Mouse (Mus musculus): ENCODE measurements around the gene Sae1. TPM values are rescaled to one million over a fixed set of nuclear protein-coding genes. Genes with fewer than 3 reads are reported as not detected.

Sae1 gene
- polyA plus RNA-seq, 2 experiments: 55.6 to 89.3 TPM

DNA sequence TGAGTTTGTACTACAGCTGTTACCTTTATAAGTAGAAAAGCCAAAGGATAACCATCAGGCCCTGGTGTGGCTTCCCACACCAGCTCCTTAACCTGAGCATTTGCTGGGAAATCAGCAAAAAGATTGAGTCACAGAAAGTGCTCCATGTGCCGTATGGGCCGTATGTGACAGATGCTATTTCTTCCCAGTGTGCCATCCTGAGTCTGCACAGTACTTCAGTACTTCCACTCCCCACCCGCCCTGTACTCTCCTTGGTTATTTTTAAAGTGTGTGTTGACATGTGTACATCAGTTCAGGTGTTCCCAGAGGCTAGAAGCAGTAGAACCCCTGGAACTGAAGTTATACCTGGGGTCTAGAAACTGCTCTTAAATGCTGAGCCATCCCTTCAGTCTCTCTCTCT lies 19.4 kb upstream of the Sae1 start:
- peaks cover 23% of the 10 kb centered on the region for H3K36me3 ChIP-seq (replicated peaks; ENCODE audit: control insufficient read depth, insufficient read depth, low read depth)
- no peak for ATAC-seq (ENCODE audit: insufficient read depth)
- TF ChIP-seq EP300 (IDR thresholded peaks at IDR 0.05; ENCODE audit: low read depth): no peak
- TF ChIP-seq CTCF (IDR thresholded peaks at IDR 0.05; ENCODE audit: low read depth): no peak
- no peaks in the 10 kb centered on the region for H3K27me3 ChIP-seq (ENCODE audit: control insufficient read depth, insufficient read depth, low read length)
- peak overlapping the region; percentile 98 for H3K4me2 ChIP-seq (ENCODE audit: low read depth)
- H3K4me1 ChIP-seq (replicated peaks; ENCODE audit: control insufficient read depth in 2 of 2, insufficient read depth in 2 of 2, low read length in 1 of 2): peaks cover 52 to 56% of the 10 kb centered on the region in 2 experiments
- WGBS (ENCODE audit: insufficient replicate concordance): 84% methylated on average over 3 of the region's 3 CpGs
- no peak for DNase-seq (ENCODE audit: low read depth in 3 of 3, low spot score in 3 of 3)
- H3K9ac ChIP-seq (replicated peaks): peak overlapping the region; percentile 44
- peak overlapping the region; percentile 73 for H3K27ac ChIP-seq
- no peaks in the 10 kb centered on the region for H3K9me3 ChIP-seq (ENCODE audit: control insufficient read depth, low read length)
- no peak overlapping the region for H3K4me3 ChIP-seq (ENCODE audit: insufficient read depth in 1 of 2, low read depth in 2 of 2, low read length in 2 of 2)

DNA sequence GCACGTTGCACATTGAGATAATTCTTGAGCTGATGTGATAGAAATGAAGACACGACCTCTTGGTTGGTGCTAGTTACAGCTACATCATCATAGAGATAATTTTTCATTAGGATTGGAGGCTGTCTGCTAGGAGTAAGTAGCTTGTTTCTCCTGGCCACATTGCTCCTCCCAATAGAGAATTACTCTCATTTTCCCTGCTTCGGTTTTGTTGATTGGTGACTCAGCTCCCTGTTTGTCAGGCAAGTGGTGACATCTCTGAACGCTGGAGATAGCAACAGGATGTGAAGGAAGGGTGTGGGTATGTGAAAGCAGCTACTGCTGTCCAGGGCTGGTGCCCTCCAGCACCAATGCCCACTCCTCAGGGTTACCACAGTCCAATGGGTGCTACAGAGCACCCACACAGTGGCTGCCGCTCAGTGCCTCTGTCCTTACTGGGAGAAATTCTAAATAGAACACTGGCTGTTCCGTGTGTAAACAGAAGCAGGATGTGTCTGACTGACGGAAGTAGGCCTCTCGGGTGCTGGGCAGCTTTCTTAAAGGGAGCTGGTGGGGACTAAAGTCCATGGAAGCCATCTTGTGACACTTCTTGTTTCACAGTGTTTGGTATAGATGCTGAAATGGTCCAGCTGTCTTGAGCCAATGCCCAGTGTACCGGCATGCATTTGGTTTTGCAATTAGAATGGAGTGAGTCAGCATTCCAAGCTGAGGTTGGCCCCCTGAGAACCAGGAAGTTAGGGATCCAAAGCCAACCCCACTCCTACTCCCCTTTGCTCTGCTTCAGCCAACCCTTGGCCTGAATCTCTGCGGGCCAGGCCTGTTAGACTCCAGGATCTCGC lies 18.1 kb upstream of the Sae1 start:
- Histone ChIP-seq H3K9ac (replicated peaks) (peak overlapping the region; percentile 77), H3K27ac (peak overlapping the region; percentile 97), H3K4me3 (ENCODE audit: insufficient read depth in 1 of 2, low read depth in 2 of 2, low read length in 2 of 2) (peak overlapping the region; percentile 47 to 54), H3K4me2 (ENCODE audit: low read depth) (peak overlapping the region; percentile 98), H3K27me3 (ENCODE audit: control insufficient read depth, insufficient read depth, low read length) (no peaks in the 10 kb centered on the region), H3K36me3 (replicated peaks; ENCODE audit: control insufficient read depth, insufficient read depth, low read depth) (peaks cover 17% of the 10 kb centered on the region), H3K9me3 (ENCODE audit: control insufficient read depth, low read length) (no peaks in the 10 kb centered on the region), H3K4me1 (replicated peaks; ENCODE audit: control insufficient read depth in 2 of 2, insufficient read depth in 2 of 2, low read length in 1 of 2) (peaks cover 45 to 46% of the 10 kb centered on the region in 2 experiments)
- 7% methylated on average over 11 of the region's 11 CpGs for WGBS (ENCODE audit: insufficient replicate concordance)
- peak; percentile 71 for ATAC-seq (ENCODE audit: insufficient read depth)
- TF ChIP-seq CTCF (IDR thresholded peaks at IDR 0.05; ENCODE audit: low read depth) (no peak), EP300 (IDR thresholded peaks at IDR 0.05; ENCODE audit: low read depth) (peak; percentile 68)
- DNase-seq (ENCODE audit: low read depth in 3 of 3, low spot score in 3 of 3): peak; percentile 81 to 89 (median 82)

DNA sequence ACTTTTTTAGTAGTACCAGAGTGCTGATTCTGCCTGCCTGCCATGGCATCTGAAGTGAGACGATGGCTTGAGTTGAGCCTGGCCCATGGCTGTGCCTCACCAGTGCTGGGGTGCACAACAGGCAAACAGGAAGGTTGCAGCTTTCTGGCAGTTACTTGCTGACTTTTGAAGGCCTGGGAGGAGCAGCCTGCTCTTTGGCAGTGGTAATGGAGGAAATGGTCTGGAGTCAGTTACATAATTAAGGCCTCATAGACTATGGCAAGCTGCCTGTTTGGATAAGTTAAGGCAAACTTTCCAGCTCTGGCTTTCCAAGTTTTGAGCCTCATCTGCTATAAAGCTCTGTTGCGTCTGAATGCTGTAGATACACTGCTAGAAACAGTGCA lies 17.5 kb upstream of the Sae1 start:
- Histone ChIP-seq H3K36me3 (replicated peaks; ENCODE audit: control insufficient read depth, insufficient read depth, low read depth) (peaks cover 13% of the 10 kb centered on the region), H3K27me3 (ENCODE audit: control insufficient read depth, insufficient read depth, low read length) (no peaks in the 10 kb centered on the region), H3K27ac (peak overlapping the region; percentile 97), H3K9ac (replicated peaks) (peak overlapping the region; percentile 77), H3K4me2 (ENCODE audit: low read depth) (peak overlapping the region; percentile 98), H3K4me1 (replicated peaks; ENCODE audit: control insufficient read depth in 2 of 2, insufficient read depth in 2 of 2, low read length in 1 of 2) (peaks cover 45 to 46% of the 10 kb centered on the region in 2 experiments), H3K4me3 (ENCODE audit: insufficient read depth in 1 of 2, low read depth in 2 of 2, low read length in 2 of 2) (peak overlapping the region; percentile 31 to 47), H3K9me3 (ENCODE audit: control insufficient read depth, low read length) (no peaks in the 10 kb centered on the region)
- TF ChIP-seq EP300 (IDR thresholded peaks at IDR 0.05; ENCODE audit: low read depth): no peak
- ATAC-seq (ENCODE audit: insufficient read depth) (no peak), DNase-seq (ENCODE audit: low read depth in 3 of 3, low spot score in 3 of 3) (no peak)
- WGBS (ENCODE audit: insufficient replicate concordance): 6% methylated on average over 2 of the region's 2 CpGs

DNA sequence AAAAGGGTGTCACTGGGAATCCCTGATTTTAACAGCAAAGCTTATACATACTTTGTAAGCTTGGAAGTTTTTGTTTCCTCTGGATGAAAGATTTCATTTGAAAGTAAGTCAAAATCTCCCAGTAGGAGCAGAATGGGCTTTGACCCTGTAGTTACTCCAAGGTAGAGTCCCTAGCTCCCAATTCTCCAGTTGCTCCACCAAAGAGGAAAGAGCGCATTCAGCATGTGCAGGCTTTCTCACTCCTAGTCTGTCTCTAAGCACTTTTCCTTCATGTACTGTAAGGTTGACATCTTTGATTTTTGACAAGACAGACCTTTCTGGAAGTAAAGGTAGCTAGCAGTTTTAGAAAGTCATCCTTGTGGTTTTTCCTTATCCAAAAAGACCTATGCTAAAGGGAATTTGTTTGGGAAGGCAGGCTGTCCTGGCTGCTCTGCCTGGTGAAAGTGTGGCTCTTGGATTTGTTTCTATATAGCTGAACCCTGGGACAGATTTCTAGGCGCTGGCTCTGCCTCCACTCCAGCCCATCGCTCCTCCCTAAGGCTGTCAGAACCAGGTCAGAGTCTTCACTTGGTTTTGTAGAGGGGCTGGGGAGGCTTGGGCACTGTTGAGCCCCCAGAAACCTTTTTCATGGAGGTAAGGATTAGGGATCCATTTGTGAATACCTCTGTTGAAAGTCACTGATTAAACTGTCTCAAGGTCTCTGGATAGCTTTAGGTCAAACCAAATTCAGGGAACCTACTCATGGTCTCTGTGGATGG lies 16.9 kb upstream of the Sae1 start:
- TF ChIP-seq CTCF (IDR thresholded peaks at IDR 0.05; ENCODE audit: low read depth): no peak
- TF ChIP-seq EP300 (IDR thresholded peaks at IDR 0.05; ENCODE audit: low read depth): no peak
- DNase-seq (ENCODE audit: low read depth in 3 of 3, low spot score in 3 of 3): no peak
- Histone ChIP-seq H3K4me2 (ENCODE audit: low read depth) (peak overlapping the region; percentile 98), H3K27me3 (ENCODE audit: control insufficient read depth, insufficient read depth, low read length) (no peaks in the 10 kb centered on the region), H3K27ac (peak overlapping the region; percentile 97), H3K4me3 (ENCODE audit: insufficient read depth in 1 of 2, low read depth in 2 of 2, low read length in 2 of 2) (peak overlapping the region; percentile 31 to 47), H3K9ac (replicated peaks) (peak overlapping the region; percentile 77), H3K9me3 (ENCODE audit: control insufficient read depth, low read length) (no peaks in the 10 kb centered on the region), H3K4me1 (replicated peaks; ENCODE audit: control insufficient read depth in 2 of 2, insufficient read depth in 2 of 2, low read length in 1 of 2) (peaks cover 45 to 46% of the 10 kb centered on the region in 2 experiments), H3K36me3 (replicated peaks; ENCODE audit: control insufficient read depth, insufficient read depth, low read depth) (peaks cover 13% of the 10 kb centered on the region)
- WGBS (ENCODE audit: insufficient replicate concordance): 66% methylated on average over 3 of the region's 3 CpGs
- ATAC-seq (ENCODE audit: insufficient read depth): no peak
